Mouse (Mus musculus): ENCODE measurements around the gene Slc22a2.

DNA sequence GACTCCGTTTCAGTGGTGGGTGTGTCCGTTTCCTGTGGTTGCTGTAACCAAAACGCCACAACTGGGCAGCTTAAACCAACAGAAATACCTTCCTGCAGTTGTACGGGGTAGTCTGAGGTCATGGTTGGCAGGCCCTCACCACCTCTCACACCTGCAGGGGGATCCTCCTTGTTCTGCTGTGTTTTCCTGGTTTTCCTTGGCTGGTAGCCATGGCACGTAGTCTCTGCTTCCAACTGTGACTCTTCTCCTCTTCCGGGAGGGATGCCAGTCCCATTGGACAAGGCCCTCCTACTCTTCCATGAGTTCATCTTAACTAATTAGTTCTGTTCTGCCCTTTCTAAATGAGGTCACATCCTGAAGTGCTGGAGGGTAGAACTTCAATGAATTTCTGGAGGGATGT lies 8.5 kb upstream of the Slc22a2 start:
- no peak for TF ChIP-seq CTCF (IDR thresholded peaks at IDR 0.05; ENCODE audit: low read depth, low read length)
- no peak for TF ChIP-seq POLR2A (IDR thresholded peaks at IDR 0.05; ENCODE audit: extremely low read depth, insufficient read depth, low read length)
